Mouse (Mus musculus): Measurements from ENCODE around the gene Msi2. TPM values are rescaled to one million over a fixed set of nuclear protein-coding genes. Genes with fewer than 3 reads are reported as not detected.

The Msi2 gene
- total and polyA plus RNA-seq, 2 experiments from 2014 or later = 26.9 to 133 TPM

DNA sequence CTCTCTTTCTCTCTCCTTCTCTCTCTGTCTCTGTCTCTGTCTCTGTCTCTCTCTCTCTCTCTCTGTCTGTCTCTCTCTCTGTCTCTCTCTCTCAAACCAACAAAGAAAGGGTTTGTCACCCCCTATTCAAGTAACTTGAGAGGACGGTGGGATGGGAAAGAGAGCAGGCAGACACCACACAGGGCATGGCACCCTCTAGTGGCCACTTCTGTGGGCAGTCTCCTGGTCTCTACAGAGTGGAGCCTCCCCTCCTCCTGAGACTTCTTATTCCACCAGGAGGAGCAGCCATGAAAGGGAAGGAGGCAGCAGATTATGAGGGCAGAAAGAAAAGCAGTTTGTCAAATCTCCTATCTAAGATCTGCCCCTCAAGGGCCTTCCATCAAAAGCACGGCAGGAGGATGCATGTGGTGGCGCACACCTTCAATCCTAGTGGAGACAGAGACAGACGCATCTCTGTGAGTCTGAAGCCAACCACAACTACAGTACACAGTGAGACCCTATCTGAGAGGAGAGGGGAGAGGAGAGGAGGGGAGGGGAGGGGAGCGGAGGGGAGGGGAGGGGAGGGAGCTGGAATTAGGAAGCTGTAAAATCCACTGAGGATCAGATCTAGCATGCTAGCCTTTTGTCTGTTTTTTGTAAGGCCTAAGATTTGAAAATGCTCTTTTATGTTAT, 305.8 kb downstream of the Msi2 start:
- Histone ChIP-seq H3K4me1 (ENCODE audit: insufficient read depth, low read length) (peaks cover 17% of the 10 kb centered on the region; the same call in 1 of the 2 replicates), H3K9me3 (ENCODE audit: low read length) (no peaks in the 10 kb centered on the region), H3K36me3 (ENCODE audit: insufficient read depth, low read length) (no peaks in the 10 kb centered on the region), H3K4me3 (ENCODE audit: low read depth, low read length) (no peak overlapping the region), H3K4me2 (ENCODE audit: low read depth, low read length, poor library complexity, severe bottlenecking) (no peak overlapping the region), H3K27ac (ENCODE audit: low read depth, low read length) (no peak overlapping the region), H3K9ac (replicated peaks; ENCODE audit: low read length, poor library complexity, severe bottlenecking) (no peak overlapping the region), H3K27me3 (ENCODE audit: insufficient read depth, low read length) (no peaks in the 10 kb centered on the region)
- peak; percentile 89 for TF ChIP-seq CTCF (IDR thresholded peaks at IDR 0.05)
- ATAC-seq (ENCODE audit: low FRiP score) = 0 out of 2 replicates have a peak, but pooled peaks have one; percentile 71
- WGBS = 24% methylated on average over 5 of the region's 5 CpGs
- DNase-seq (ENCODE audit: low spot score) = peak; percentile 86

- TF ChIP-seq CTCF (IDR thresholded peaks at IDR 0.05) = no peak
- 65% methylated on average over 8 of the region's 8 CpGs for WGBS
- ATAC-seq (ENCODE audit: low FRiP score) (no peak), DNase-seq (ENCODE audit: low spot score) (peak; percentile 71)
- H3K9ac ChIP-seq (replicated peaks; ENCODE audit: low read length, poor library complexity, severe bottlenecking) = no peak overlapping the region
- H3K4me2 ChIP-seq (ENCODE audit: low read depth, low read length, poor library complexity, severe bottlenecking) = no peak overlapping the region
- no peaks in the 10 kb centered on the region for H3K36me3 ChIP-seq (ENCODE audit: insufficient read depth, low read length)
- H3K9me3 ChIP-seq (ENCODE audit: low read length) = no peaks in the 10 kb centered on the region
- H3K4me1 ChIP-seq (ENCODE audit: insufficient read depth, low read length) = peaks cover 31% of the 10 kb centered on the region
- no peak overlapping the region for H3K4me3 ChIP-seq (ENCODE audit: low read depth, low read length)
- no peak overlapping the region for H3K27ac ChIP-seq (ENCODE audit: low read depth, low read length)
- no peaks in the 10 kb centered on the region for H3K27me3 ChIP-seq (ENCODE audit: insufficient read depth, low read length)
These were observed 310.0 kb downstream of the Msi2 start for GRCm38 (mm10) chr11:88408305-88408704.

- no peak overlapping the region for H3K4me2 ChIP-seq (ENCODE audit: low read depth, low read length, poor library complexity, severe bottlenecking)
- ATAC-seq (ENCODE audit: low FRiP score) (no peak), DNase-seq (ENCODE audit: low spot score) (peak; percentile 60)
- no peaks in the 10 kb centered on the region for H3K36me3 ChIP-seq (ENCODE audit: insufficient read depth, low read length)
- WGBS = 39% methylated on average over 3 of the region's 3 CpGs
- H3K9ac ChIP-seq (replicated peaks; ENCODE audit: low read length, poor library complexity, severe bottlenecking) = no peak overlapping the region
- TF ChIP-seq CTCF (IDR thresholded peaks at IDR 0.05) = no peak
- H3K9me3 ChIP-seq (ENCODE audit: low read length) = no peaks in the 10 kb centered on the region
- H3K4me3 ChIP-seq (ENCODE audit: low read depth, low read length) = no peak overlapping the region
- H3K4me1 ChIP-seq (ENCODE audit: insufficient read depth, low read length) = peaks cover 32% of the 10 kb centered on the region
- 0 out of 2 replicates have a peak overlapping the region, but pooled peaks have one; percentile 18 for H3K27ac ChIP-seq (ENCODE audit: low read depth, low read length)
- no peaks in the 10 kb centered on the region for H3K27me3 ChIP-seq (ENCODE audit: insufficient read depth, low read length)
These were observed 311.9 kb downstream of the Msi2 start for GRCm38 (mm10) chr11:88406408-88406915.

GRCm38 (mm10) chr11:88404816-88405613, 313.3 kb downstream of the Msi2 start:
- peak; percentile 50 for ATAC-seq (ENCODE audit: low FRiP score)
- H3K4me1 ChIP-seq (ENCODE audit: insufficient read depth, low read length) = peaks cover 32% of the 10 kb centered on the region
- peak; percentile 86 for DNase-seq (ENCODE audit: low spot score)
- peak overlapping the region; percentile 71 for H3K27ac ChIP-seq (ENCODE audit: low read depth, low read length)
- TF ChIP-seq CTCF (IDR thresholded peaks at IDR 0.05) = no peak
- H3K4me3 ChIP-seq (ENCODE audit: low read depth, low read length) = no peak overlapping the region
- peak overlapping the region; percentile 15 for H3K4me2 ChIP-seq (ENCODE audit: low read depth, low read length, poor library complexity, severe bottlenecking)
- no peaks in the 10 kb centered on the region for H3K27me3 ChIP-seq (ENCODE audit: insufficient read depth, low read length)
- no peaks in the 10 kb centered on the region for H3K36me3 ChIP-seq (ENCODE audit: insufficient read depth, low read length)
- WGBS = 18% methylated on average over 17 of the region's 17 CpGs
- no peaks in the 10 kb centered on the region for H3K9me3 ChIP-seq (ENCODE audit: low read length)
- H3K9ac ChIP-seq (replicated peaks; ENCODE audit: low read length, poor library complexity, severe bottlenecking) = 0 out of 2 replicates have a peak overlapping the region, but pooled peaks have one; percentile 33

DNA sequence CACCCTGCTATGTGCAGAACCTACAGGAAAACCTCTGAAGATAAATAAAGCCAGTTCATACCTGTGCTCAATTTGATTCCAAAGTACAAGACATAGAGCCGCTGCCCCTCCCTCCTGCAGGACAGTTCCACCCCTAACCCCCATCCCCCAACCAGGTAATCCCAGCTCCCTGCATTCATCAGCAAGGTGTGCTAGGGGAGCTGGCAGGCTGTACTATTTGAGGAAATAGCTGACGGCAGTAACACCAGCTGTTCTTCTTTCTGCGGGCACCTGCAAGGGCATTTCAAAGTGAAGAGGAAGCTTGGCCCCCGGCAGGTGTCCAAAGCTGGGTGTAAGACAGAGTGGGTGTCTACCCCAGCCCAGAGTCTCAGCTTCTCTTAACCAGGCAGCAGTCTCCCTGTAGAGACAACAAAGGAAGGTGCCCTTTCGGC, 314.1 kb downstream of the Msi2 start:
- DNase-seq (ENCODE audit: low spot score) = no peak
- Histone ChIP-seq H3K4me3 (ENCODE audit: low read depth, low read length) (no peak overlapping the region), H3K4me1 (ENCODE audit: insufficient read depth, low read length) (peaks cover 32% of the 10 kb centered on the region), H3K9ac (replicated peaks; ENCODE audit: low read length, poor library complexity, severe bottlenecking) (no peak overlapping the region), H3K4me2 (ENCODE audit: low read depth, low read length, poor library complexity, severe bottlenecking) (no peak overlapping the region), H3K27ac (ENCODE audit: low read depth, low read length) (peak overlapping the region; percentile 71), H3K9me3 (ENCODE audit: low read length) (no peaks in the 10 kb centered on the region), H3K27me3 (ENCODE audit: insufficient read depth, low read length) (no peaks in the 10 kb centered on the region), H3K36me3 (ENCODE audit: insufficient read depth, low read length) (no peaks in the 10 kb centered on the region)
- no peak for ATAC-seq (ENCODE audit: low FRiP score)
- WGBS = 55% methylated on average over 5 of the region's 5 CpGs
- TF ChIP-seq CTCF (IDR thresholded peaks at IDR 0.05) = no peak
